Mouse (Mus musculus): ENCODE data around the gene Cbs.
"Not testable (repeated sequence)": the region's sequence is repeated elsewhere in the genome, so short reads cannot be mapped to it uniquely, and the experiment has no call there.

Gene Cbs

DNA sequence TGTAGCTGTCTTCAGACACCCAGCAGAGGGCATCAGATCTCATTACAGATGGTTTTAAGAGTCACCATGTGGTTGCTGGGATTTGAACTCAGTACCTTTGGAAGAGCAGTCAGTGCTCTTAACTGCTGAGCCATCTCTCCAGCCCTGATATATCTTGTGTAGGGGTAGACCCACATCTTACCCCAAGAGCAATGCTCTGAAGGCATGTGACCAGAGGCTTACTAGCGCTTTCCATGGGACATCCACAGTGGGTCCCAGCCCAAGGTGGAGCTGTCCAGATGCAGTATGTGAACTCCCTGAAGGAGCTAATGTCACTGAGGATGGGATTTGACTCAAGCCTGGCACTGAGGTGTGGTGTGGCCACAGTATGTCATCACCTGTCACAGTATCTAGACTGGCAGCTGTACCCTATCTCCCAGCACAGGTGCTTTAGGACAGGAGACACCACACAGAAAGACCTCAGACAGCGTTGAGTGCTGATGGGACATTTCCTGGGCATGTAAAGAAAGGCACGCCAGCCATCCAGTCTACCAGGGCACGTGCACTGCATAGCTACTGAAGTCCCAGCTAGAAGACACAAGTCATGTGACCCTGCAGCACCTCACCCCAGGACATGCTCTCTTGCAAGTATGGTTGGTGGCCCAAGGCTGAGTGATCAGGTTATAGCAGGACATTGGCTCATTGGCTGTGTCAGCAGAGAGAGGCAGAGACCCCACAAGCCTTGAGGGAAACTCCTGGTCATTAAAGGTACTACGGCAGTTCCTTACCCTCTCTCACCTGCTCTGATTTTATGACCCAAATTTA lies 9.4 kb upstream of the Cbs start:
- in situ Hi-C loops (cut with MseI, MboI) = no loop called here

DNA sequence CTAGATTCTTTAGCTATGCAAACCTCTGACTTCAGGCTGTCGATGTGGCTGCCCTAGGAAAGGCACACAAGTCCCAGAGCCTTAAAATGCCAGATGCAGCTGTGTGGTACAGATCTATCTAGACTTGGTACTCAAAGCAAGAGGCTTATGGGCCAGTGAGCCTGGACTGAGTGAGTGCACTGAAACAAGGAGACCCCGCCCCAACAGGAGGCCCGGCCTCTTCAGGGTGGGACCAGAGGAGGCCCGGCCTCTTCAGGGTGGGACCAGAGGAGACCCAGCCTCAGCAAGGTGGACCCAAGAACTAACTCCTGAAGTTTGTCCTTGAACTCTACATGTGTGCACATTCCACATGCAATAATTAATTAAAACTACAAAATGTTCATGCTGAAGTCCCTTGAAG lies 5.9 kb upstream of the Cbs start:
- in situ Hi-C loops (cut with MseI, MboI) = no loop called here

DNA sequence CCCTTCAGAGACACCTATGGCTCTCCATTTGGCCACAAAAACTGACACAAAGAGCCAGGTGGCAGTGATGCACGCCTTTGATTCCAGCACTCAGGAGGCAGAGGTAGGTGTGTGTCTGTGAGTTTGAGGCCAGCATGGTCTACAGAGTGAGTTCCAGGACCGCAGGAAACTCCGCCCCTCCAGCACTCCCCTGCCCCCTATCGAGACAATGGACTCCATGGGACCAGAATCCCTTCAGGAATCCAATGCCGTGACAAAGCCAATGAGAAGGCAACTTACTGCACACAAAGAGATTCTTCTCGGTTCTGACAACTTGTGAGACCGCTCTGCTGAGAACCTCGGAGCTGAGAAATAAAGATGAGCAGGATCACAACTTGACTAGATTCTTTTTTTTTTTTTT lies 5.3 kb upstream of the Cbs start:
- in situ Hi-C loops (cut with MseI, MboI) = no loop called here

DNA sequence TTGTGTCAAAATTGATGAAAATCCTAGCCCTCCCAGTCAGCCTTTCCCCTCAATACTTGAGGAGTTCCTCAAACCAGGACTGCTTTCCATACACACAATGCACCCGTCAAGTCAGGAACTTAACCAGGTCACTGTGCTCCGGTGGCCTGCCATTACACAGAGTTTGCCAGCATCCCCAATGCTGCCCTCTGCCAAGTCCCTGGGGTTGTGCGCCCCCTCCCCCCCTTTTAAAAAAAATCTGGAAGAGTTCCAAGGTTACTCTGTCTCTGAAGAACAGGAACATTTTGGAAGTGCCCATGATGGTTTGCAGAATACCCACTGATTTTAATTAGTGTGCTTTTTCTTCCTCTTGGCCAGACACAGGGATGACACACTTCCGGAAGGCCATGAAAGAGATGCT lies 2.6 kb upstream of the Cbs start:
- in situ Hi-C loops (cut with MseI, MboI) = no loop called here

DNA sequence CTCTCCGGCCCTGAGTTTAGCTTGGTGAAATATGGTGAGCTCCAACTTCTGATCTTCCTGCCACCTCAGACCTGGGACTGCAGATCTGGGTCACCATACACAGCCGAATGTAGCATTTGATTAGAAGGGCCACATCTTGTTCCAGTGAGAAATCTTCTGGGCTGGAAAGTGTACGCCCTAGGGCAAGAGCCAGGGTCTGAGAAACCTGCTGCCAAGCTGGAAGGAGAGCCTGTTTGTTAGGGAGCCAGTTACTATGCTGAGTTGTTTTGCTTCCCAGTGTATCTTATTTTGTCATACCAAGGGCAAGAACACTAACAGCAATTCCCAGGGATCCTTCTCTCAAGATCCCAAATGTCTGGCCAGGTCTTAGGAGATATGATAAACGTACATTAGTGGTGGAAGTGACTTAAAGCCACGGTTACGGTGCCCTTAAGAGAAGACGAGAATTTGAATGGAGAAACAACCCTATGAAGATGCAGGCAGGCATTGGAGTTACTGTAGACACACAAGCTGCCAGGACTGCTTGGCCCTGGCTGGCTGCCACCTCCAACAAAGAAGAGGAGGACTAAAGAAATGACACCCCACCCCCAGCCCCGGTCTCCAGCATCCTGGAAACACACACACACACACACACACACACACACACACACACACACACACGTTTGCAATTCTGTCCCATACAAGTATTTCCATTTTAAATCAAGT lies 980 bp upstream of the Cbs start:
- in situ Hi-C loops (cut with MseI, MboI) = no loop called here

DNA sequence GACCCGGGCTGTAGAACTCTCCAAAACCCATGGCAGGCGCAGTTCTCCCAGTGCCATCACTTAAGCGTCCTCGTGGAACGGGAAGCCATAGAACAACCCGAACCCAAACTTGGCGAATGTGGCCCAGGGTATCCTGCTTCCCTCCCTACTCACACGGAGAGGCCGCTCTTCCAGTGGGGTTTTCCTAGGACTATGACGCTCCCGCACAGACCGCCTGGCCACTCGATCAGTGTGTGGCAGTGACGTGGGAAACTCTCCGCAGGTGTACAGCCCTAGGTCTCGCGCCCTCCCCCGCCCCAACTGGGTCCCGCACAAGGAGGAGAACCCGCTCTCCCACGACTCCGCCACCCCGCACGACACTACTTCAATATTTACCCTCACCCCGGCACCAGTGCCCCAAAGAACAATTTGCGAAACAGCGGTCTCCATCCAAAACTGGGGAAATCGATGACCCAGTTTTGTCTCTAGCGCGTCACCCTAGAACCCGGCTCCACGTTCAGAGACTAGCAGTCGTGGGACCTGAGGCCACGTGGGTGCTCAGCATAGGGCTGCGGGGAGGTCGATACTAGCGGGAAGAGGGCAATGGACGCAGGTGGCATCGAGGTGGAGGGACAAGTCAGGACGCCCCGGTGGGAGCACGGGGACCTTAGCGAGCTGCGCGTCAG lies 629 bp downstream of the Cbs start:
- in situ Hi-C loops (cut with MseI, MboI) = no loop called here

DNA sequence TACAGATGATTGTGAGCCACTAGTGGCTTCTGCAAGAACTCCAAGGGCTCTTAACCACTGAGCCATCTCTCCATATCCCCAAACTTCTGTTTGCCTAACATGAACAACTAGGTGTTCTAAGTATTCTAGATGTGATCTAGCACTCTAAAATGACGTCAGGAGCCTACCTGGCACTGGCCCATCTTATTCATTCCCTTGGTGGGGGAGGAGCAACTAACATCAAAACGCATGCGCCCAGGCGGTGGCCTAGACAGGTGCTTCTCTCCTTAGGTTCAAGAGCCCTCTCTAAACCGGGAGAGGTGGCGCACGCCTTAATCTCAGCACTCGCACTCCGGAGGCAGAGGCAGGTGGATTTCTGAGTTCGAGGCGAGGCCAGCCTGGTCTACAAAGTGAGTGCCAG lies 1.3 kb downstream of the Cbs start:
- in situ Hi-C loops (cut with MseI, MboI) = no loop called here

DNA sequence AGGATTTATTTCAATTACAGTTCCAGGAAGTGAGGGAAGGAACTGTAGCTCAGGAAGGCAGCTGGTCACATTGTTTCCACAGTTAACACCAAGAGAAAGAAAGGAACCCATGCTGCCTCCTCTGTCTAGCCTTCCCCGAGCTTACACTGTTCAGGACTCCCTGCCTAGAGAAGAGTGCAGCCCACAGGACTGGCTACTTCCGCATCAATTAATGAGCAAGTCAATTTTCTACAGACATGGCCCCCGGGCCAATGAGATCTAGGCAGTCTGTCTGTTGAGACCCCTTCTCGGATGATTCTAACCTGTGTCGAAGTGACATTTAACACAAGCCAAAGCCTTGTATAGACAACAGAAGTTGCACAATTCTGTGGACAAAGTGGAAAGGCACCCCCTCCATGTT lies 2.1 kb downstream of the Cbs start:
- in situ Hi-C loops (cut with MseI, MboI) = no loop called here

DNA sequence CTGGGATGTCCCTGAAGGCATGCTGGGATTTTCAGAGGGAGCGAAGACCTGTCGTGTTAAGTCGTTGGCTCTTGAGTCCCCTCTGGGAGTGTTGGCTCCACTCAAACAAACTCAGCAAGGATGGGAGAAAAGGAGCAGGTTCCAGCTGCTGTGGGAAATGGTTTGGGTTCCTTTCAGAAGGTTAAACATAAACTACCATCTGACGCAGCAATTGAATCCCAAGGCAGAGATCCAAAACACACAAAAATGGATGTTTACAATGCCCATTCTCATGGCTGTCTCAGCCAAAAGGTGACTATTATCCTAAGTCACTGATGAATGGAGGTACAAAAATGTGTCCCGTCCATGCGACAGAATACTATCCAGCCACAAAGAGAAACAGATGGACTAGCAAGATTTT lies 4.0 kb downstream of the Cbs start:
- in situ Hi-C loops (cut with MseI, MboI) = no loop called here

DNA sequence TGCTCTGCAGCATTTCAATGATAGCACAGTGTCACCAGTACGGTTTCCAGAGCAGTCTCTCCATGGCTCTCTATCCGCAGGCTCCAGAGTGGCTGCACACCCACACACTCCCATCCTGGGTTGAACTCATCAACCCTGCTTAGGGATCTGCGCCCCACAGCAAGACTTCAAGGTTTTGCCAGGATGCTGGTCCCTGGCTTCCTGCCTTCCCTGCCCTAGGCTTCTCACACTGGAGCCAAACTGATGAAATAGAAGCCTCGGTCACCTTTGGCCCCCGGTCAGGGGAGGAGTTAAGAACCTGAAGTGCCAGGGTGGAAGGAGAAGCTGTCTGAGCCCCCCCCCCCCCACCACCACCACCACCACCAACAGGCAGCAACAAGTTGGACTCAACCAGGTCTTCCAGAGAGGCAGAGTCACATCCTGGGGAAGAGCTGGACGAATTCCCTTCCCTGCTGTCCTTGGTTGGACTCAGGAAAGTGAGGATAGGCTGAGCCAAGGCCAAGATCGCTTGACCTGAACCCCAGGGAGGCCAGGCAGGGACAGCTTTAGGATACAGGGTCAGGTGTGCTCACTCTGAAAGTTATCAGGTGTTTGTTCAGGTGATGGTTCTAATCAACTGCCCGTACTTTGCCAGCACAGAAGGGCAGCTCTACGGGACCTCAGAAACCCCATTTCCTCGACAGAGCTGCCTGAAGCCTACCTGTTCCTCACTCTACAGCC lies 5.8 kb downstream of the Cbs start:
- in situ Hi-C loops (cut with MseI, MboI) = no loop called here

DNA sequence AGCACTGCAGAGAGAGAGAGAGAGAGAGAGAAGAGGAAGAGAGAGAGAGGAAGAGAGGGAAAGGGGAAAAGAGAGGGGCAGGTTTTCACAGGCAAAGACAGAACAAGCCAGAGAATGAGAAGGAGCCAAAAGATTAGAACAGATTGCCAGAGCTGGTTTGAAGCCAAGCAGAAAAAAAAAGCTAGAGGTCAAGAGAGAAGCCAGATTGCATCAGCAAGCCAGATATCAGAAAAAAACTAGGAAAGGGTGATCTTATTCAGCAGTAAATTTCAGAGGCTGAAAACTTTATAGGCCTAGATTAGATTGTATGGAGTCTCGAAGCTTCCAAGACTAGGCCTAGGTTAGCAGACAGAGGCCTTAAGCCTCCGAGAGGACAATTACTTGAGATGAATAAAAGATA lies 9.1 kb downstream of the Cbs start:
- in situ Hi-C loops (cut with MseI, MboI) = no loop called here

DNA sequence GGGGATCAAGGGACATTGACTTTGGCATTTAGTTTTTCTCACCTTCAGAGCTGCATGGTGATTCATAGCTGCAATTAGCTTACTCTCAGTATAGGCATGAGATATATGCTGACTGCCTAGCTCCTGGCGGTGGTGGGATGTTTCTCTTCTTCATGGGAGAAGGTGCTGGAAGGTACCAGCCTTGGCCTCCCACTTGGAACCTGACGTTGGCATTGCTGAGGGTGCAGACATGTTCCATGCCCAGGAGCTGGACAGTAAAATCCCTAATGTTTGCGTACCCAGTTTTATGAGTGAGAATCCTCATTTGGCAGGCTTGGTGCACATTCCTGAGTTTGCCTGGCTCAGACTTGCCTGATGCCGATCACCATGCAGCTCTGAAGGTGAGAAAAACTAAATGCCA lies 13.9 kb downstream of the Cbs start:
- in situ Hi-C loops (cut with MseI, MboI) = no loop called here

DNA sequence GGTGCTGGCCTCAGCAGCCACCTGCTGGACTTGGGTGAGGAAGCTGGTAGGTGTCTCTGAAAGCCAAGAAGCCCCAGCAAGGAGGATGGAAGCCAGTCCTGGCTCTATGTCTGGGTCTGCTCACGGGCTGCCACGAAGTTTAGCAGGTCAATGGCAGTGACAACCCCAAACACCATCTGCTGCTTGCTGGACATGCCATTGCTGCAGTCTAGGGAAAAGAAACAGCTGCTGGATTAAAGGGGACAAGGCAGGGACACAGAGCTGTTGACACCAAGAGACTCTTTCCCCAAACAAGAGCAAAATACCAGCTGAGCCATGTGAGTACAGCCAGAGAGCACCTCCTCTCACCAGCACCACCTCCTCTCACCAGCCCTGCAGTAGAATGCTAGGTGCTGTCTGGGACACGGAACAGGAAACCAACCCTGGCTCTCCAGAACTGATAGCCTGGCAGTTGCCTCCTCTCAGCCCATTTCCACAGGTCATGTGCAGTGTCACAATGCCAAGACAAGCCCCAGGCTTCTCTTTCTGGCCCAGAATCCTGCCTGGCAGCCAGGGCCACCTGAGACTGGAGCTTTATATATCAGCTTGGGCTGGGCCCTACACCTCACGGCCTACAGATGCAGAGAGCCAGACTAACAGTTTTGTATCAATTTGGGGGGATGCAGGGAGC lies 23.8 kb downstream of the Cbs start:
- in situ Hi-C loops (cut with MseI, MboI) = no loop called here

DNA sequence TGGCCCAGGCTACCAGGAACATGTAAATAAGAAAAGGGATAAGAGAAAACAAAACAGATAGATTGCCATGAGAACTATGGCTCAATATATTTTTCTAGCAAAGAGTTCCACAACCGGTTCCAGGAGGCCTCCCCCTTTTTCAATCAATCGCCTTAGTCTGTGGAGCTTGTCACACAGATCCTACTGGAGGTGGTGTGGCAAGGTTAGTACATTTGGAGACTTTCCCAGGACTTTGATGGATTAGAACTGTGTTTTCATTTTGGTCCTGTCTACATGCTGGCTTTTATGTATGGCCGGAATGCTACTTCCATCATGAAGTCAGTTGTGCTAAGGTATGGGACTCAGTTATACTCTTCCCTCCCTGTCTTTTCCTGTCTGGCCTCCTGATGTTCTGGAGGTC lies 27.1 kb downstream of the Cbs start:
- in situ Hi-C loops (cut with MseI, MboI) = no loop called here

DNA sequence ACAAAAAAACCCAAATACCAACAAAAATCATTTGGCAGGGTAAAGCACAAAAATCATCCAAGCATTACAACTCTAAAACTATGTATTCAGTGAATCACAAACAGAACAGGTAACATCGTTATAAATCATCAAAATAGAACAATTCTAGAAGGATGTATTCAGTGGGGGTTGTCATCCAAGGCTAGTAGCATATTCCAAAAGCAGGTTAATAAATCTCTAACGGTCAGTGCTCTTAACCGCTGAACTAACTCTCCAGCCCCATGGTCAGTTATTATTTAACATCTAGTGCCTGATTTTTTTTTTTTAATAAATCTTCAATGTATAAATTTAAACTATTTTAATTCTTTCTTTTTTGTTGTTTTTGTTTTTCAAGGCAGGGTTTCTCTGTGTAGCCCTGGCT lies 27.9 kb downstream of the Cbs start:
- in situ Hi-C loops (cut with MseI, MboI) = not testable (repeated sequence)

DNA sequence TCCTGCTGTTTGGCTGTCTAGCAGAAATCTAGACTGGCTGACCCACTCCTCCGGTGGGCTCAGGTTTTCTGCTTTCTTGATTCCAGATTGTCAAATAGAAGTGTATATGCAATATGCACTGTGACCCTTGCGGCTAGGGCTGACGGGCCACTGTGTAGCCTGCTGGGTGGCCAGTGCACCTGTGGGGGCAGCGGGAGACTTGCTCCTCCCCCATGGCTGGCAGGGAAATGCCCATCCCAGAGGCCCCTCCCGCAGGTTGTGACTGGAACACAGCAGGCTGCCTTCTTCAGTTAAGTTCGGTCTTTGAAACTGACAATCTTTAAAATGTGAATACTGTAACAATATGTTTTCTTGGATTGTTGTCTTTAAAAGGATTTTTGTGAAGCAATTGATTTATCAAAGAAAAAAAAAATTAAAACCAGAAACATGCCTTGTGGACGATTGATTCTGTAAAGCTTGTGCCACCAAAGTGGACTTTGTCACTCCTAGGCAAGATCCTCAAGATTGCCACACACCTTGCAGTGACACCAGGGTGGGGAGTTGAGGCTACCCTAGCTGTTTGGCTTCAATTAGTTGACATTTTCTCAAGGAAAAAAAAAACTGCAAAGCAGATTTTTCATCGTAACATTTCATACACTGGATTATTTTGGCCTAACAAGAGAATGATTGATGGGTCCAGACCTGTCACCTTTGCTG lies 29.6 kb downstream of the Cbs start:
- in situ Hi-C loops (cut with MseI, MboI) = no loop called here

DNA sequence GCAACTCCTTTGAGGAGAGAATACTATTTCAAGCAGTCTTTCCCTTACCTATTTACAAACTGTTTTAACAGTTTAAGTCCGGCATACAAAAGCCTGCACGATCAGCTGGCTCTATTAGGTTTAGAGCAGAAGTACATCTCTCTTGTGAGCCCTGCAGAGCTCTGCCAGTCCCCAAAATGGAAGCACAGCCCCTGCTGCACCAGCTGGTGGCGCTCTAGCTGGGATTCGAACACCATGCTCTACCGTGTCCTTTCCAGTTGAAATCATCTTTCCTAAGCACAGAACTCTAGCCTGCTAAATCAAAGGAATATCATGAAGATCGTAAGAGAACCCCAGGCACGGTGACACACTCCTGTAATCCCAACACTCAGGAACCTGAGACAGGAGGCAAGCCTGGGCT lies 30.6 kb downstream of the Cbs start:
- in situ Hi-C loops (cut with MseI, MboI) = no loop called here

DNA sequence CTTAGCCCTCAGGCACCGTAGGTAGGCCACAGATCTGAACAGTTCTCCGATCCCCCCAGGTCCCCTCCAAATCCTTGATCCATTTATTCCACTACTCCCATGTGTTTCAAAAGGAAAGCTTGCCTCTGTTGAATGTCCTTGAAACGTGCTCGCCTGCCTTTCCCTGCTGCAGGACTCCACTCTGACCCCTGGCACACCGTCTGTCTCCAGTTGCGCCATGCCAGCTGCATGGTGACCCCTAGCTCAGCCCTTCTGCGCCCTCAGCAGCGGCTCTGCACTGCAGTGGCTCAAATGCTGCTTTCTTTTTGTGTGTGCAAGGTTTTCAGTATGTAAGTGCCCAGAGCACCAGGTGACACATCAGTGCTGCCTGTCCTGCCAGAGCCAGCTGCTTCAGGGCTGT lies 38.4 kb downstream of the Cbs start:
- in situ Hi-C loops (cut with MseI, MboI) = no loop called here

DNA sequence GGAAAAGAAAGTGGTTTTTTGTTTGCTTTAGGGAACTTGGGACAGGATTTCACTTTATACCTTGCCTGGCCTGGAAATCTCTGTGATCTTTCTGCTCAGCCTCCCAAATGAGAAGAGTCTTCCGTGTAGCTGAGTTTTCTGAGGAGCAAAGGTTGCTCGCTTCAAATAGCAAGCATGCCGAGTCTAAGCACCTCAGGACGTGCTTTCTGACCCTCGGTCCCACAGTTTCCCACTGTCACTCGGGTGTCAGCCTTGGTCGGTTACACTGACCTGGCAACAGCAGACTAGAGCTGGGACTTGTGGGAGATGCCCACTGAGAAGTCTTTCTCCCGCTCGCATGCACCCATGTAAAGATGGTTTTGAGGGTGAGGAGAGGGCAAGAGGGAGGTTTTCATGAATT lies 39.1 kb downstream of the Cbs start:
- in situ Hi-C loops (cut with MseI, MboI) = no loop called here

DNA sequence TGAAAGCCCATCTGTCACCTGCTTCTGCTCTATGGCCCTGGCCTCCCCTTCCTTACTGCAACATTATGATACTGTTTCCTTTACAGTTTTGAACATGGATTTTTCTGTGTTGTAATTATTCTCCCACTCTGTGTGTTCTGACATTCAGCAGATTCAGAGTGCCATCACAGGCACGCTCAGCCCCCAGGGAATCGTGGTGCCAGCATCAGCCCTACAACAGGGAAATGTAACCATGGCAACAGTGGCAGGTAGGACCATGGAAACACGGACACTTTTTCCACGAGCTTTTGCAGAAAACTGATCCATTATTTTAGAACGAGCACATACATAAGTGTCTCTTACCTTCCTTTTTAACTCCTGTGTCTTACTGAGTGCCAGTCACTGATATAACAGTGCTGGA lies 42.0 kb downstream of the Cbs start:
- in situ Hi-C loops (cut with MseI, MboI) = no loop called here

DNA sequence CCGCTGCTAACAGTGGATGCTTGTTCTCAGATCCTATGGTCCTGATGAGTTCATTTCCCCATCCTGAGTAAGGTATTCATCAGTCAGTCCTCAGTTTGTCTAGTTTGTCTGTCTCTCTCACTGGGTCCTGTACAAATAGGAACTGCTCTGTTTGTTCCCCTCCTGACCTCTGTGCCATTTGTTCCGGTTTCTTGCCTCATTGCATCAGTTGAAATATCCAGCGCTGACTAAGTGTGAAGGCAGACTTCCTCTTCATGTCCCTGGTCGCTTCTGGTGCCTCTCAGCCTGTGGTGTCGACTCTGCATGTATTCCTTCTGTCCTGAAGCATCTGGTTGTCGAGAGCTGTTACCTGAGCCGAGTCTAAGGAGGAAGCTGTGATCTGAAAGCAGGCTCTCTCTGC lies 42.4 kb downstream of the Cbs start:
- in situ Hi-C loops (cut with MseI, MboI) = no loop called here

Data from mouse trophoblast stem cell (cell line).